Mouse (Mus musculus) cerebellum, adult 8-10 months (tissue): Measurements from ENCODE around the gene Slco4c1.

Source experiments
- DNase-seq: peaks from one replicate; pipeline ENCODE4 v3.0.0; 2022

Gene Slco4c1

DNA sequence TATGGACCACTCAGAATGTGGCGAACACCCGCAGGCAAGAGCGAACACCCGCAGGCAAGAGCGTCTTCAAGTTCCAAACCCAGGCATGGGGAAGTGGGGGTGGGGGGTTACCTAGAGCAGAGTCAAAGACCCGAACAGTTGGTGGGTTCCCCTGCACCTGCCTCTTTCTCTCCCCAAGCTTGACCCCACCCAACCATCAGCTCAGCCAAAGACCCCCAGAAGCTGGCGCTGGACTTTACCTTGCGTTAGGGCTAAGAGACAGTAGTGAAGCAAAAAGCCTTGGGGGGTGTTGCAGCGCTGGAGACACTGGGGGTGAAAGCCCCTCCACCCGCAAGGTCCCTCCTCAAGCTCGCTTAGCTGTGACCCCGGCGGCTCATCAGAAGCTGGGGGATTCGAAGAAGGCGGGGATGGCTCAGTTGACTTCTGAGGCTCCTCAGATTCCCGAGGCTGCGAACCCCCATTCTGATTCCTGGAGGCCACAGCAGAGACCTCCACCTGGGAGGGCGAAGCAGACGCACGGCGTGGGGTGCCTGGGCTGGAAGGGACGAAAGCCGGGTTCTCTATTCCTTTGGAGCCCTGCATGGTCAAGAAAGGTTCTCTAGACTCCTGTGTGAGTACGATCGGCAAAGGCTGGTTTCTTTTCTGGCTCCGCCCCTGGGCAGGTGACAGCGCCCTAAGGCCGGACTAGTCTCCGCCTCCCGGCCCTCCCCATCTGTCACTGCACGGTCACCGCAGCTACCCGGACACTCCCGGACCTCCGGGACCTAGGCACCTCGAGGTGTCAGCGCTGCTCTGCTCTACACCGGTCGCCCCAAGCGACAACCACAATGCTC lies at the start of gene Slco4c1:
Gene Slco4c1, minus strand, starts transcription at position 644 of the 833 bp plus-strand sequence.
- DNase-seq: peak; percentile 15

DNA sequence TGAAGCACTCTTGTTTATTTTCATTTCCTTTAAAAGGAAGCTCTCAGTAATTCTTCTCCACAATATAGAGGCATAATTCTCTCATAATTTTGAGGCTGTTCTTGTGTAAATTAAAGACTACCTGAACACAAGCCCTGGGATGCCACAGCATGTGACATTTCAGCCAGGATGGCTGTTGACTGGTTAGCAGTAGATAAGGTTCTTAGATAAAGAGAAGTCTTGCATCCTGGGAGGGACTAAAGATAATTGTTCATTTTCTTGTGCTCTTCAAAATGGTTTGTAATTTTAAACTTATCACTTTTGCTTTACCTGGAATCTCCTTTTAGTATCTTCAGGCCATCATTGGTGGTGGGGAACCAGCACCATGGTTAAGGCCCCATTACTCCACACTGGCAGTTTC lies 45.4 kb upstream of the Slco4c1 start:
- DNase-seq: no peak

DNA sequence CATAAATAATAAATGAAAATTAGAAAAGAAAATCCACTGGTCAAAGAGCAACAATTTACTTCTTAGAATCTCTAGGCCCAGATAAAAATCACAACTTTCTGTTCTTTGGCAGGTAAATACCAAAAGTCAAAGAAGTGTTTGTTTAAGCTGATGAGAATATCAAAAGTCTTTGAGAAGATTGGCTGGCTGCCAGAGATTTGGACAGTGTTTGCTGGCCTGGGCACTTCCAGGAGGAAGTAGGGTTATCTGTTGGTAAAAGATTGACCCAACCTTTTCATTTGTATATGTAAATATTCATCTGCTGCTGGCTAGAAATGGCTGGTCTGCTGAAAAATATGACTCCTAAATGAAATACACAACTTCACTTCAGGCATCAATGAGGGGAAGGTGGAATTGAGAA lies 11.8 kb upstream of the Slco4c1 start:
- DNase-seq: no peak

DNA sequence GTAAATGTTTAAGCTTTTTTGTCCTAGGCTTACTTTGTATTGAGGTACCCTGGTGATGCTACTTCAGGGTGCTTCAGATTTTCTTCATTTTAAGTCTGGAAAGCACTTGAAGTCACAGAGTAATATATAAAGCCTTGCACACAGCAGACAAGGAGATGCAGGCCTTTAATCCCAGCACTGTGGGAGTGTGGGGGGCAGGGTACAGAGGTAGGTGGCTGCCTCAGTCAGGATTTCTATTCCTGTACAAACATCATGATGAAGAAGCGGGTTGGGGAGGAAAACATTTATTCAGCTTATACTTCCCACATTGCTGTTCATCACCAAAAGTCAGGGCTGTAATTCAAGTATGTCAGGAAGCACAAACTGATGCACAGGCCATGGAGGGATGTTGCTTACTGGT lies 6.6 kb upstream of the Slco4c1 start:
- DNase-seq: no peak

DNA sequence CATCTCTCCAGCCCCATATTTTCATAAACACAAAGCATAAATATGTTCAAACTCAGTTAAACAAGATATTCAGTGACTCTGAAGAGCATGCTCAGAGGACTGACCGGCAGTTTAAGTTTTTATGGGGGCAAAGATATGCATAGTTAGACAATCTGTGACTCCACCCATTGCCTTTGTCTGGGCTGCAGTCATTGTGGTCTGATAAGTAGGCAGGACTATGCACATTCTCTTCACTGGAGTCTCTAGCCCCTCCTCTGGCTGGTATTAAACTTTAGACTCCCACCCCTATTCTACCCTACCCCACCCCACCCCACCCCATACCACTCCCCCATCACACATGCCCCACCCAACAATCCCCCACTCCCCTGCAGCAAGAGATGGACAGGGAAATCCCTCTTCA lies 4.1 kb upstream of the Slco4c1 start:
- DNase-seq: no peak

DNA sequence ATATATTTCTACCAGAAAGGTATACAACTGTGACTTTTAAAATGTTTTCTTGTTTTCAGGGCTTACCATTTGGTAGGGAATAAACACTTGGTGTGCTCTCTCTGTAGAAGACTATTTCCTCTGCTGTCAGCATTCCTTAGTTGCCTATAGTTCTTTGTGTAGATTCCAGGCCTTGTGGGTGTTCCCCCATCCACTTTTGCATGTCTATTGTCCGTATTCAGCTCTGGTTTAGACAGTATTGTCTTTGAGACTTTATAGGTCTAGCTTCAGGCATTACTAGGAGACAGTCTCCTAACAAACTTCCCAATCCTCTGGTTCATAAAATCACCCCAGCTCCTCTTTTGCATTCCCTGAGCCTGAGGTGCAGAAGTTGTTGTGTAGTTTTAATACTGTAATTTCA lies 2.7 kb upstream of the Slco4c1 start:
- DNase-seq: no peak

DNA sequence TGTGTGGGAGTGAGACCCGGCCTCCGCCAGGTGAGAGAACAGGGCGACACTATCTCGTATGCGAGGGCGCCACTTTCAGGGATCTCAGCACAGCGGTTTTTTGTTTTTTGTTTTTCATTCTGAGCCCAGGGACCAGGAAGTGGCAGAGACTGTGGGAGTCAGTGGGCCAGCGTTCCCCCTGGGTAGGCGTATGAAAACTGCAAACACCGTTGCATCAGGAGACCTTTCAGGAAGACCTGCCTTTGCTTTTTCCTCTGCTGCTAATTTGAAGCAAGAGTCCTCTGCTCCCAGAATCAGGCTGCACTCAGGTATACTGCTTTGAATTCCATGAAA lies 356 bp upstream of the Slco4c1 start:
- DNase-seq: no peak

DNA sequence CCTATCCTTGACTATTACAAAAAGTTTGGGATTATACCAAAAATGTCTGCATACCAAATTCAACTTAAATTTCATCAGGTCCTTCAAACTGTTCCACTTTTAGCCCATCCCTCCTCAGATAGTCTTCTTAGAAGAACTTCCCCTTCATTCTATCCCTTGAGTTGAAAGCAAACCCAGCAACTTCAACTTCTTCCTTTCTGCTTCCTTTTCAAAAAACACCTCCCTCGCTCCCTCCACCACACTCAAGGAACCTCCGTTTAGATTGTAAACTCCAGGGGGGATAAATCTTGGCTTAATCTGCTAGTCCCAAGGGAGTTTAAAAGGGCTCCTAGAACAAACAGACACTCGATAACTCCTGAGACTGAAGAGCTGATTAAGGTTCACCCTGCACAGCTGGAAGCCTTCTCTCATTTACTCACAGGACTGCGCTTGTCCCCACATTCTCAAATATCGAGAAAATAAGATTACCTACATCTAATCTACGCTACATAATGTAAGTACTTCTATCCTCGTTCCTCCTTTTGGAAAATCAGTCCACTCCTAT lies 1.1 kb downstream of the Slco4c1 start:
- no peak for DNase-seq

DNA sequence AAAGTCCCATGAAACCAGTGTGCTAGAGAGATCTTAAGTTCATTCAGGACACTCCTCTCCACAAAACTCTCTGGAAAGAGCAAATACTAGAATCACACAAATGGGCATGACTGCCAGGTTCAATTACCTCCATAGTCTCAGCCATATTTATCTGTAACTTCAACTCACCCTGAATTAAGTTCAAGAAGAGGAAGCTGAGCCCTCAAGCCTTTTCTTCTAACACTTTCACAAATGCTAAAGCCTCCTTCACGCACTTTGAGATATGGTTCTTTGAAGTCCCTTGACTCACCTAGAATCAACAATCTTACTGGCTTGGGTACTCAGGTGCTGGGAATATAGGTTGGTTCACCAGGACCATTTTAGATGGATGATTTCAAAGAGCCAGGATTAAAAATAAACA lies 3.2 kb downstream of the Slco4c1 start:
- DNase-seq: no peak

DNA sequence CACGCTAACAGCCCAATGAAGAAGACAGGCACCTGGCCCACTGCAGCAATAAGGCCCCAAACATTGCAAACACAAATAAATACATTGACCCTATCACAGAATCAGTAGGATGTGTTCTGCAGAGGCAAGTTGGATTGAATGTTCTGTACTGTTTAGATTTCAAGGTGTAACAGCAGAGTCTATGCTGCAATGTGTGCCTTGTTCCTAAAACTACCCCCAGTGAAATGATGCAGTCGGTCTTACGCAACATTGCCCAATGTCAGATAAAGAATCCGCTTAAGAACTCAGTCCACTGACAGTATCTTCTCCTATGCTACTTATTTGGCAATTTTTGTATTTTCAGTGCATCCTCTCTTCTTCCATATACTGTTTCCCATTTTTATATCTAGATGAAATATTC lies 6.0 kb downstream of the Slco4c1 start:
- no peak for DNase-seq

DNA sequence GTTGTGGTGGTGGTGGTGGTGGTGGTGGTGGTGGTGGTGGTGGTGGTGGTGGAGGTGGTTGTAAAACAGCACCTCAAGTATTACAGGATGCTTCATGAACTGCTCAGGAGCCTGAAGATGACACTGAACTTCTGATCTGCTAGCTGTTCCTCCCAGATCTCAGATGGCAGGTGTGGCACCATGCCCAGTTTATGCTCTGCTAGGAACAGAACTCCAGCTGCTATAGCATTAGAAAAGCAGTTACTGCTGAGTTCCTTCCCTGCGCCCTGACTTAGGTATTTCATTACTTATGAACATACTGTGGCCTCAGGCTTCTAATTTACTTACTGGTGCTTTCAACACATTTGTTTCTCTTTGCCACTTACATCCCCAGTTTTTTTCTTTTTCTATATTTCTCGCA lies 7.9 kb downstream of the Slco4c1 start:
- DNase-seq: no peak

DNA sequence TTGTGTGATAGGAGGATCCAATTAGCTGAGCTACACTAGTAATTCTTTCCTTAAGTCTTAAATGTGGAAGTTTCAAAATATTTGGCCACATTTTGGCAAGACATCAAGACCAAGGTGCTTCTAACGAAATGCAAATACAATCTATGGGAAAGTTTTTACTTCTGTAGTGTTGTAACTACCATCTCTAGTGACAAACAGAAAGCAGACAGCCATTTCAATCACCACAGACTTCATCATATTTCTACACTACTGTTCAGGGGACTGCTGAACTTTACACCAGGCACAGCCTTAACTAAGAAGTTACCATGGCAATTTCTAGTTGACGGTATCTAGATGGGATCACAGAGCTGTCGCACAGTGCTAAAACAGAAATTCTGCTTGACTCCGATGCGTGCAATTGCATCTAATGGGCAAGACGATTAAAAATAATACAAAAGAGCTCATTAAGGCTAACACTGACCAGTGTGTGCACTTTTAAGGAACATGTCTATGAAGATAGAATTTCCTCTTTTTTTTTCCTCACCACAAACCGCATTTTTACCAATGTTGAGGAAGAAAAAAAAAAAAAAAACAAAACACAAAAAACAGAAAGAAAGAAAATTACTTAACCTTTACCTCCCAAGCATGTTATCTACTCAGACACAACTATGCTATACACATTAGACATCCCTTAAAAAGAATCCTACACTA lies 11.8 kb downstream of the Slco4c1 start:
- DNase-seq: no peak

DNA sequence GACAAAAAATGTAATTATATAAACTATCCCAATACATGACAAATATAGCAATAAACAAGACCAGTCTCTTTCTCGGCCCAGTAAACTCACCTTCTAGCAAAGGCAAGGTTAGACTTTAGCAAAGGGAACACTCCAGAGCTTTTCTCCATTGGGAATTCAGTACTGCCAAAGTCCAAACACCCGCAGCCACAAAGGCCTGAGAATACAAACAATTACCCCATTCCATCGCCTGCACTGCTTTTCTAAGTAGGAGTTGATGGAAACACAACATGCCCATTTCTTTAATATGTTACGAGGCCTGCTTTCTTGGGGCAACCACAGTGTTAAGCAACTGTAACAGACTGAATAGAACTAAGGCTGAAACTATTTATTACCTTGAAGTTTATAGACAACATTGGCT lies 18.4 kb downstream of the Slco4c1 start:
- no peak for DNase-seq

DNA sequence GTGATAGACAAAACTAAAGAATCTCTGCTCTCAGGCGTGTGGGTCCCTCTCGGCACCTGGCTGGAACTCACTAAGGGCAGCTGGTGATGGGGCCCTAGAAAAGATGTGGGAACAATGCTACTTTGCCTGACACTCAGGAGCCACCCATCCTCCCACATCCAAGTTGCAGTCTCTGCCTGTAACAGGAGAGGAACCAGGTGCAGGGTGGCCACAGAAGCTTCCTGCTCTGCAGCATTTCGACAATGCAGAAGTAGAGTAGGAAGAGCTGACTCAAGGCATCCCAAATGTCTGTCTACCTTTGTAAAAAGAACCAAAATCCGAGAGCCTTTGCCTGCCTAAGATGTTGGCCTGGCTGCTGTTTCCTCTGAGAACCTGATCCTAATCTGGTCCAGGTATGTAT lies 22.9 kb downstream of the Slco4c1 start:
- no peak for DNase-seq

DNA sequence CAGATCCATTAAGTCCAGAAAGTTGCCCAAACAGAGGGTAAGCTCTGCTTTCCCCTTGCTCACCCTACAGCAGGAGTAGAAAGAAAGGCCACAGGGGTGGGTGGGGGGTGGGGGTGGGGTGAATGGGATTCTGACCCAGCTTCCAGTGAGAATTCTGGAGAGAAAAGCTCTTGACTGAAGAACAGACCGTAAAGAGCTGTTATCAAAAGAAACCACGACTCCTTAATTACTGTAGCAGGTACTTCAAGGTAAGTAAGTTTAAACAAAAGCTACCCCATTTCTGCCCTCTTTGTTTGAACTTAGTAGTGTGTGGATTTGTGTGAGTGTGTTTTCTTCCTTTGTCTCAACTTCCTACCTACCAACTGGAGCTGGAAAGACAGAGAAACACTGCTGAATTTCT lies 23.4 kb downstream of the Slco4c1 start:
- no peak for DNase-seq

DNA sequence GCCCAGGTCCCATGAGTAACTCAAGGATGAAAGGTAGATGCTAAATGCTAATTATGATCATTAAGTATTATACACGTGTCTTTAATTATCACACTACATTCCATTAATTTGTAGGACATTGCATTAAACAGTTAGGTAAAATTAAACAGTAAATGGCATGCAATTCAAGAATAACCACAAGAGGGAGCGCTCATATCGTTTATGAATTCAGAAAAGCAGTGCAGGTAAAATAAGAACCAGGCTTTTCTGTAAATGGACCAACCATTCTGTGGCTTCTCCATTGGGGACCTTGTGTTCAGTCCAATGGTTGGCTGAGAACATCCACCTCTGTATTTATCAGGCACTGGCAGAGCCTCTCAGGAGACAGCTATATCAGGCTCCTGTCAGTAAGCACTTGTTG lies 25.2 kb downstream of the Slco4c1 start:
- peak; percentile 5 for DNase-seq

DNA sequence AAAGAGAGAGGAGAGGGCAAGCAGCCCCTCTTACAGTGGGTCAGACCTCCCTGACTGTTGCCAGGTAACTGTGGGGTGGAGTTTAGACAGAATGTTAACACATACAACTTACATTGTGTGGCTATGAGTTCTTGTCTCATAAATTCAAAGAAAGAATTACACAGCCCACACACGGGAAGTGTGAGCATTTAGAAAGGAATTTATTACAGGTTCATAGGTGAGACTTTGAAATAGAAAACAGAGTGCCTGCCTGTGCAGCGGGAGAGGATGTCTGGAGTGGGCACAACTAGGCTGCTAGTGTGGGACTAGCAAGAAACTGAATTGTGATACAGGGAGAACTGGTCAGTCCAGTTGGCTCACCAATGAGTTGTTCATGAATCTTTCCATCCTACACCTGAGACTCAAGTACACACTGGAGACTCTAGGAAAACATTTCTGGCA lies 66.7 kb downstream of the Slco4c1 start:
- DNase-seq: no peak

DNA sequence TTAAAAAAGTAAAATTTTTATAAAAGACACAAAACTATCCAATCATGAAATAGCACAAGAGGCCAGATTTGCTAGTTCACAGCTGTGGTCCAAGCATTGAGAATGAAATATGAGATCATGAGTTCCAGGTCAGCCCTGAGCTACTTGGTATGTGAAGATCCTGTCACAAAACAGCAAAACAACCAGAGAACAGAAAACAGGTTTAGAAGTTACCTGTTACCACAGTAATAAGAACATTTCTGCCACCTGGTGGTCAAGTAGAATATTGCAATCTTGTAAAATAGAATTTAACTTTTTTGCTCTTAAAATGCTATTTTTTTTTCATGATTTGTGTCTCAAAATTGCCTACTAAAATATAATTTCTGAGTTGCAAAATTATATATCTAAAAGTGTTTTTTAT lies 70.4 kb downstream of the Slco4c1 start:
- no peak for DNase-seq

DNA sequence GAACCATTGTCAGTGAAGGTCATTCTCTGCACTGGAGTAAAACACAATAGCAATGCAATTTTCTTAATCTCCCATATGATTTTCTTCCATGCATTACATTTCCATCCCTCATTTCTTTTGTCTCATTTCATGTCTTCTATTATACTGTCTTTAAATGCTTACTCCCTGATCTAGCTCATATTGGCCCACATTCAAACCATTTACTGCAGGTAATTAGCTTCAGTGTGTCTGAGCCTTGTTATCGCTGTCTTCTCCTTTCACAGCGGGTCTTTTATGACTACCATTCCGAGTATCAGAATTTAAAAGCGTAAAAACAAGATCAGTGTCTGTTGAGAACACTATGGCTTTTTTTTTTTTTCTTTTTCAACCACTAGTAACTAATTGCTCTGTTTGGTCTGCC lies 77.3 kb downstream of the Slco4c1 start:
- no peak for DNase-seq

DNA sequence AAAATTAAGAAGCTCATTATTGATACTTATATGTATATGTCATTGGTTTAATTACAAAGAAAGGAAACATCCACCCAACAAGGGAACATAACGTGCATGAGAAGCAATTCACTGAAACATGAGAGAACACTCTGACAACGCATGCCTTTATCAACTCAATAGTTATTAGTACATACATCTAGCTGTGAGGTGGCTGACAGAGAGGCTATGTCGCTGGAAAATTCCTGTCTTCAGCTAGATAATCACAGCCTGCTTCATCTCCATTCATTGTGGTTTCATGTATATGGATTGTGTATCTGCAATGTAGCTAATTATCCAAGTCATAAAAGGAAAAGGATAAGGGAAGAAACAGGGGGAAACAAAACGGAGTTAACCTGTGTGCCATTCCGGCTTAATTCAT lies 77.7 kb downstream of the Slco4c1 start:
- no peak for DNase-seq

DNA sequence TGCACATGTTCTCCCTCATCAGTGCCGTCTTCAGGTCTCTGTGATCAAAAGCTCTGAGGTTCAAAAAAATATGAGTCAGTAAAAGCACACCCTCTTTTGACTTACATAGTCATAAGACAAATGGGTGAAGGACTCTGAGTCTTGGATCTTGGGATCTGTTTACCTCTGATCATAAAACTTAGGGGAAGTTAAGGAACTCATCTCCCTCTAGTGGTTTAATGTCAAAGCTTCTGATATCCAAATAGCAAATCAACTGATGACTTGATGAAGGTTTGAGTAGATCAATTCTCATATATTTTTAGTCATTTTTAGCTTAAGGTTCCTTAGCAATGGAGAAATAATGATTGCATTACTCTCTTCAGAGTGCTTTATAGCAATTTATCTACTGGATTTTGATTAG lies 82.7 kb downstream of the Slco4c1 start:
- no peak for DNase-seq

DNA sequence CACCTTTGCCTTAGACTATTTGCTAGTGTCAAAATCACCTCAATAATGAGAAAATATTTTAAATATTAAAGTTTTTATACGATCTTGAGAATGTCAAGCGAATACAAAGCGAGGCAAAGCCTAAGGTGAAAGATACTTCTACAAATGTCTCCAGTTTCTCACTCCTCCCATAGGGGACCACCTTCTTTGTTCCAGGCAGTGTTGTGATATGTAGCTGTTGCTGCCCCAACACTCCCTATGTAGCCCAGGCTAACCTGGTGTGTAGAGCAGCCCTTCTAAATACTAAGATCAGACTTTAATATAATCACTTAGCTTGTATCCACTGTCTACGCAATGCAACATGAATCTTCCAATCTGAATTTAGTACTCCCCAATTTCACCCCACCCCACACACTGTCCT lies 97.8 kb downstream of the Slco4c1 start:
- DNase-seq: no peak

DNA sequence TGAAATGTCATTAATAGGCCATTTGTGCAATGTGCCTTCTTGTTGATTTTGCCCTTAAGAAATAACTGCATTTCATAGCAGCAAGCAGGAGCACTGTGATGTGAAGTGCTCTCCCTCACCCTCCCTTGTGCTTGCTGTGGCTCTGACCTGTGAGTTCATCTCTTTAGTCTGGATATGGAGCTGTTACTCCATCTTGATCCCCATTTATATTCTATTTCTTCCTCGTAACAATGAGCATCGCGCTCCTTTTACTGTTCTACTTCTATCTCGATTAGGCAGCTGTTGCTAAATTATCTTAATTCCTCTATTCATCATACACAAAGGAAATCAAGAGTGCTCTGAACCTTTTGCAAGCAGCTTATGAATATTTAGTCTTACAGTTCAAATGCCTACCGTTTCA lies 98.3 kb downstream of the Slco4c1 start:
- DNase-seq: no peak

DNA sequence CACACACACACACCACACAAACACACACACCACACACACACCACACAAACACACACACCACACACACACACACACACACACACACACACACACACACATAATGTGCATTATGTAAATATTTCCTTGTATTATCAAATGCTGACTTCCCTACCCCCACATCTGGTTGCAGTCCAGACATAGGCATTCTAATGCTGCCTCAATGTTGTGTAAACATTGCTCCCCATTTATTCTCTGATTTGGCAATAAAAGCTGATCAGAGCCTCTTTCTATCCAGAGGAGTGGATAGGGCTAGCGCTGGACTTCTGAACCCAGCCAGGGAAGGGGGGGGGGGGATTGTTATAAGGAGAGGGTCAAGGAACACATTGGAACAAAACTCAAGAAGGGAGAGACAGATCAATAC lies 101.7 kb downstream of the Slco4c1 start:
- DNase-seq: no peak

DNA sequence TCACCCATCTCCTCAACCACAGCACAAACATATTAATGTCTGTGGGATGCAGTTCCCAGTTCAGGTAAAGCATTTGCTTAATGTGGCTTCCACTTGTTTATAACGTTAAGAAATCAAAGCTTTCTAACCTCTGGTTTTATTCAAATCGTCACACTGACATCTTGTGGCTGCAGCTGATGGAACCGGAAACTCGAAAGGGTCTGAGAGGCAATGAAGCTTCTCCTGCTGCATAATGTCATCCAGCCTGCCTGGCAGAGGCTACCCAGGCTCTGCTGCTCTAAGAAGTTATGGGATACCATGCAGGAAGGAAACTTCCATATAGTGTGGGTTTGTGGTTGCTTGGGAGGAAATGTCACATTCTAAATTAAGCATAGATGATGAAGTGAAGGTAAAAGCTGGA lies 103.7 kb downstream of the Slco4c1 start:
- no peak for DNase-seq
